Mouse (Mus musculus) Muller cell, postnatal 12 days (primary cell): Measurements from ENCODE around the gene Chac1.

Source experiments
- DNase-seq: peaks from one replicate; pipeline ENCODE4 v3.0.0-alpha.2; 2015; ENCODE audit errors: inconsistent ontology term

Gene Chac1

DNA sequence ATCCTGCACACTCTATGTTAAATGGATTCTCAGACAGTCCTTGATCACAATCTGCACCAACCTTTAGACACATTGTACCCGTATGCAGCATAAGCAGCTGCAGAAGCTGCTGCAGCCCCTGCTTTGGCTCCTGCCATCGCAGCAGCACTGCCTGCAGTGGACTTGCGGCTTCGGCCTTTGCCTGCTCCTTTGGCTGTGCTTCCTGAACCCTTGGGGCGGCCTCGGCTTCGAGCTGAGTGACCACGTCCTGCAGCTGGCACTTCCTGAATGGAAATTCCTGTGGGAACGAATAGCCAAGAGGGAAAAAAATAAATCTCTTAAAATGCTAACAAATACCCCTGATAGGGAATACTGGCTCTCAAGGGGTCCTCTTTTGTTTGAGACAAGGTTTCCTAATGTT is 26.3 kb downstream of the Chac1 start:
- no peak for DNase-seq

GRCm38 (mm10) chr2:119377826-119378225 is 26.8 kb downstream of the Chac1 start:
- no peak for DNase-seq

GRCm38 (mm10) chr2:119379455-119379854 is 28.4 kb downstream of the Chac1 start:
- DNase-seq, result no peak

DNA sequence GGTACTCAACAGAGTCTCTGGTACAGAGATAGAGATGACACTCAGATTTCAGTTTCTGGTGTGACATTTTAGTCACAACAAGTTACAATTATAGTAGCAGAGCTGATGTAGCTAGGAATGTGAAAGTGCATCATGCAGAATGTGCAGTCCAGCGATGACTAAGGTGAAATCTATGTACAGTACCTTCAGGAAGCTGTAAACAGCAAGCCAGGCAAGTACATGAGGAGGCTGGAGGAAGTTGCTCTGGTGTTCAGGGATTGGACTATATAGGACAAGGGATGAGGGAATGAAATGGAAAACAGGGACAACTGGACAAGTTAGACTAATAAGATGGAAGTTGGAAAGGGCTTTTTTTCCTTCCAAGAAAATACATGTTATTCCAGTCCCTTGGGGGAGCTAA is 37.2 kb downstream of the Chac1 start:
- DNase-seq, result peak; percentile 42

GRCm38 (mm10) chr2:119389992-119390391 is 39.0 kb downstream of the Chac1 start:
- DNase-seq, result no peak

- DNase-seq, result no peak
These were observed 47.2 kb downstream of the Chac1 start for GRCm38 (mm10) chr2:119398252-119398651.

GRCm38 (mm10) chr2:119398665-119399064 is 47.6 kb downstream of the Chac1 start:
- no peak for DNase-seq

- no peak for DNase-seq
These were observed 48.3 kb downstream of the Chac1 start for GRCm38 (mm10) chr2:119399313-119399712.
